Comparison of ENCODE assay signal across 9 mouse cellular contexts in genomic region chr1:39340647-39341046, GRCm38 (mm10). TPM values are rescaled to one million over a fixed set of nuclear protein-coding genes. Genes with fewer than 3 reads are reported as not detected.
DNase-seq lines count a peak whose midpoint lies in the region; ATAC-seq and TF ChIP-seq lines count a peak whose summit lies in the region.
"Had no signal": no experiment of that assay in that cellular context is flagged by ENCODE, and none has a peak within 500 bp of the region (broad histone marks: within the 10 kb centered on the region; RNA-seq: fewer than 3 reads in every experiment).

No protein-coding gene starts in this region.

- H3K27me3 ChIP-seq in G1E (ENCODE audit: insufficient read depth, low read length): peaks cover 35% of the 10 kb centered on the region
- H3K27me3 ChIP-seq in kidney, embryonic 16.5 days (ENCODE audit: insufficient read depth, low read length): no peaks in the 10 kb centered on the region
- H3K27me3 ChIP-seq in splenic B cell, adult 2 months (ENCODE audit: control insufficient read depth, insufficient read depth, low read length, poor library complexity, severe bottlenecking): no peaks in the 10 kb centered on the region

- H3K9me3 ChIP-seq in G1E (replicated peaks): no peaks in the 10 kb centered on the region
- H3K9me3 ChIP-seq in kidney, embryonic 16.5 days (ENCODE audit: low read length): no peaks in the 10 kb centered on the region
- H3K9me3 ChIP-seq: limb, embryonic 12.5 days had no signal

- TF ChIP-seq CTCF in G1E (IDR thresholded peaks at IDR 0.05; ENCODE audit: low read depth, low read length): peak; percentile 23; the same call in 1 of the 2 replicates

- DNase-seq in gastrocnemius, adult 18-20 months (ENCODE audit: low spot score): peak; percentile 62
- DNase-seq in gastrocnemius, postnatal 4 days (ENCODE audit: low spot score in 2 of 2): no peak
- DNase-seq in G1E (ENCODE audit: low spot score): peak; percentile 31
- peak; percentile 65 to 70 for DNase-seq in cerebellum, adult 18-20 months
- peak; percentile 23 for DNase-seq in gastrocnemius, postnatal 25 days
- peak; percentile 80 for DNase-seq in lung, postnatal 36 days
- peak; percentile 49 for DNase-seq in splenic B cell, adult 2 months (ENCODE audit: low read depth, low spot score)

- no peak overlapping the region for H3K27ac ChIP-seq in kidney, embryonic 16.5 days (ENCODE audit: low read length)
- H3K27ac ChIP-seq: limb, embryonic 12.5 days had no signal

- H3K4me3 ChIP-seq in G1E (ENCODE audit: low read depth, low read length): no peak overlapping the region
- H3K4me3 ChIP-seq in kidney, embryonic 16.5 days (ENCODE audit: low read length): no peak overlapping the region
- H3K4me3 ChIP-seq: limb, embryonic 12.5 days had no signal

- 16% methylated on average over 8 of the region's 8 CpGs for WGBS in kidney, embryonic 16.5 days

- H3K9ac ChIP-seq in kidney, embryonic 16.5 days (replicated peaks; ENCODE audit: low read length): no peak overlapping the region
- H3K9ac ChIP-seq: limb, embryonic 12.5 days had no signal

- H3K4me2 ChIP-seq in kidney, embryonic 16.5 days (replicated peaks; ENCODE audit: low read depth, low read length): no peak overlapping the region
- H3K4me2 ChIP-seq: limb, embryonic 12.5 days had no signal

- H3K4me1 ChIP-seq in G1E (ENCODE audit: insufficient read depth, low read depth, low read length): no peaks in the 10 kb centered on the region
- H3K4me1 ChIP-seq in kidney, embryonic 16.5 days (ENCODE audit: insufficient read depth, low read length): no peaks in the 10 kb centered on the region

- ATAC-seq in G1E (ENCODE audit: extremely low read depth, insufficient number of reproducible peaks, low FRiP score, poor library complexity, severe bottlenecking): no peak
- ATAC-seq in kidney, embryonic 16.5 days (ENCODE audit: low FRiP score, low TSS enrichment): 0 out of 2 replicates have a peak, but pooled peaks have one; percentile 42

- H3K36me3 ChIP-seq in G1E (replicated peaks): no peaks in the 10 kb centered on the region
- no peaks in the 10 kb centered on the region for H3K36me3 ChIP-seq in kidney, embryonic 16.5 days (ENCODE audit: insufficient read depth, low read length)
- no peaks in the 10 kb centered on the region for H3K36me3 ChIP-seq in splenic B cell, adult 2 months (ENCODE audit: control insufficient read depth, insufficient read depth, low read length, poor library complexity, severe bottlenecking)
- H3K36me3 ChIP-seq: limb, embryonic 12.5 days had no signal

RNA-seq across cellular contexts. Expression of gene Rpl31, which starts 27.0 kb away (rescaled TPM):
- 100 to 1,000 TPM; 594 to 605 TPM for total RNA-seq in gastrocnemius, adult 18-20 months (2021)
- 1,000 to 10,000 TPM; 1,069 to 1,134 TPM for total RNA-seq in gastrocnemius, postnatal 4 days (2021)
- total RNA-seq in G1E (2014; fragmentation: Nextera tagmentation) (2,463 and 2,512 TPM in 2 replicates), G1E (2017) (739 and 825 TPM in 2 replicates)
- polyA plus RNA-seq in G1E (2012): 438 and 479 TPM in 2 replicates
- 100 to 1,000 TPM; 500 to 523 TPM for total RNA-seq in gastrocnemius, postnatal 25 days (2021)
- 464 and 479 TPM in 2 replicates for polyA plus RNA-seq in kidney, embryonic 16.5 days (2015; fragmentation: Nextera tagmentation; extraction: Ambion mirVana)

Comparison
In these comparisons a context has a peak if more than half of its experiments do, and no peak if none do; other contexts are left out.
1. DNase-seq: peak in gastrocnemius, adult 18-20 months (single experiment), G1E (single experiment), cerebellum, adult 18-20 months (2 of 2), gastrocnemius, postnatal 25 days (single experiment), lung, postnatal 36 days (single experiment) and splenic B cell, adult 2 months (single experiment); none in gastrocnemius, postnatal 4 days (0 of 2).